Mouse (Mus musculus) CD4-positive naive resting alpha-beta T cell, adult 76 days (primary cell): ENCODE data around the gene Gm17026. TPM values are rescaled to one million over a fixed set of nuclear protein-coding genes. Genes with fewer than 3 reads are reported as not detected.

Experiments
- total RNA-seq: library from RNA; stranded (reverse); gene quantifications from one replicate; pipeline ENCODE4 v1.2.4, GENCODE M21; 2023

Gene Gm17026
- total RNA-seq: not detected

GRCm38 (mm10) chr14:42259948-42260347 is at the start of gene Gm17026:
Gm17026 (minus strand) TSS chr14:42260048.

DNA sequence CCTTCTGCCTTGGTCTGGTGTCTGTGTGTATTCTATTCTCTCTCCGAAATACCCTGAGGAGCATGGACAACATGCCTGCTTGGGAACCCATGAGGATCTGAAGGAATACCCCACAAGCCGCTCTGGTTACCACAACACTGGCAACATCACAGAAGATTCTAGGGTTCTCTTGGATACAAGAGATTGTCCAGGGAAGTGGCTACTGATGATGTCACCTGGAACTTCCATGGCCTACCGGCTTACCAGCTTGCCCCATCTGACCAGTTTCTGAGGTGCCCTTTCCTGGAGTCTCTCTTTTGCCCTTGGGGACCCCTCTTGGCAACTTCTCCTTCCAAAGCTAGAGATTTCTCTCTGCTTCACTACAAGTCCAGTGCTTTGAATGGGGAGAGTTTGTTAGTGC is 37.4 kb upstream of the Gm17026 start, which contains the start of gene Gm9611:
Gm9611 (minus strand) TSS at position 101 of the 400 bp plus-strand sequence.

Other genes with a start within 250 kb of the Gm17026 start
- not detected for gene Gm7951, start 142.7 kb downstream of the Gm17026 start, total RNA-seq
- not detected for gene Gm17027, start 97.4 kb downstream of the Gm17026 start, total RNA-seq
- not detected for gene Gm3573, start 69.3 kb downstream of the Gm17026 start, total RNA-seq
- not detected for gene Gm9611, start 37.3 kb upstream of the Gm17026 start, total RNA-seq
- not detected for gene Gm7995, start 50.2 kb upstream of the Gm17026 start, total RNA-seq
- gene Gm8005, start 179.6 kb upstream of the Gm17026 start, total RNA-seq: not detected
- not detected for gene Gm8011, start 203.8 kb upstream of the Gm17026 start, total RNA-seq
- gene Gm8020, start 242.3 kb upstream of the Gm17026 start, total RNA-seq: not detected